Mouse (Mus musculus) heart, postnatal 25 days (tissue): ENCODE measurements around the gene 9430097D07Rik. TPM values are rescaled to one million over a fixed set of nuclear protein-coding genes. Genes with fewer than 3 reads are reported as not detected.

Source experiments
- DNase-seq: peaks from one replicate; pipeline ENCODE4 v3.0.0; 2022; ENCODE audit warnings: low spot score
- intact Hi-C: fragments of 180-260 bp; cut with DNase I; formaldehyde crosslinking; loops from one replicate; pipeline ENCODE4 v1.15.1; 2025
- total RNA-seq, 2 experiments: library from RNA; stranded (reverse); gene quantifications; 2 replicates each; pipeline ENCODE4 v1.2.3; 2021

9430097D07Rik gene
- total RNA-seq, 2 experiments from 2014 or later, result not detected

GRCm38 (mm10) chr2:32598506-32598905 lies 23.0 kb upstream of the 9430097D07Rik start:
- no peak for DNase-seq

GRCm38 (mm10) chr2:32597699-32598098 lies 22.2 kb upstream of the 9430097D07Rik start:
- DNase-seq, result no peak
- intact Hi-C loops, result no loop called here

More at GRCm38 (mm10) chr2:32598506-32598905, 23.0 kb upstream of the 9430097D07Rik start:
- intact Hi-C loops, result no loop called here

- DNase-seq, result no peak
- intact Hi-C loops, result no loop called here
Observed at GRCm38 (mm10) chr2:32597248-32597647, 21.8 kb upstream of the 9430097D07Rik start.

GRCm38 (mm10) chr2:32596725-32597124 lies 21.2 kb upstream of the 9430097D07Rik start:
- no peak for DNase-seq
- intact Hi-C loops, result no loop called here

- DNase-seq, result no peak
- intact Hi-C loops, result no loop called here
Observed at GRCm38 (mm10) chr2:32591249-32591648, 15.8 kb upstream of the 9430097D07Rik start.

- intact Hi-C loops, result no loop called here
- DNase-seq, result no peak
Observed at GRCm38 (mm10) chr2:32590224-32590623, 14.7 kb upstream of the 9430097D07Rik start.

- intact Hi-C loops, result no loop called here
- peak; percentile 48 for DNase-seq
Observed at GRCm38 (mm10) chr2:32589213-32589795, 13.8 kb upstream of the 9430097D07Rik start.

- intact Hi-C loops, result no loop called here
- DNase-seq, result peak; percentile 48
Observed at GRCm38 (mm10) chr2:32587731-32588321, 12.3 kb upstream of the 9430097D07Rik start.

GRCm38 (mm10) chr2:32586871-32587351 lies 11.4 kb upstream of the 9430097D07Rik start, which contains the start of gene St6galnac4:
St6galnac4 (plus strand) TSS chr2:32587095.
- intact Hi-C loops, result loop anchor here (1.0 kb wide), 1 partner anchor 17 kb away; no protein-coding TSS in a partner anchor
- peak; percentile 86 for DNase-seq

- intact Hi-C loops, result no loop called here
Observed at GRCm38 (mm10) chr2:32585149-32585714, 9.7 kb upstream of the 9430097D07Rik start.

GRCm38 (mm10) chr2:32582830-32583799 lies 7.6 kb upstream of the 9430097D07Rik start:
- intact Hi-C loops, result loop anchor here (1.0 to 5.0 kb wide), 3 partner anchors 19 to 106 kb away; no protein-coding TSS in a partner anchor

More at GRCm38 (mm10) chr2:32585149-32585714, 9.7 kb upstream of the 9430097D07Rik start:
- DNase-seq, result no peak

GRCm38 (mm10) chr2:32581450-32582095 lies 6.1 kb upstream of the 9430097D07Rik start:
- DNase-seq, result no peak
- intact Hi-C loops, result loop anchor here (2.0 to 5.0 kb wide), 2 partner anchors 36 to 107 kb away; no protein-coding TSS in a partner anchor

More at GRCm38 (mm10) chr2:32582830-32583799, 7.6 kb upstream of the 9430097D07Rik start:
- DNase-seq, result peak; percentile 66

- intact Hi-C loops, result no loop called here
- DNase-seq, result no peak
Observed at GRCm38 (mm10) chr2:32578146-32579046, 2.9 kb upstream of the 9430097D07Rik start.

GRCm38 (mm10) chr2:32576532-32576931 lies 1.0 kb upstream of the 9430097D07Rik start:
- intact Hi-C loops, result no loop called here
- DNase-seq, result no peak

- intact Hi-C loops, result no loop called here
- no peak for DNase-seq
Observed at GRCm38 (mm10) chr2:32574901-32575585, 441 bp downstream of the 9430097D07Rik start.

GRCm38 (mm10) chr2:32574497-32574896 lies 987 bp downstream of the 9430097D07Rik start, which contains the start of gene Pip5kl1:
Pip5kl1 (plus strand) TSS chr2:32574797.
- intact Hi-C loops, result no loop called here
- DNase-seq, result no peak

GRCm38 (mm10) chr2:32572196-32572595 lies 3.3 kb downstream of the 9430097D07Rik start:
- intact Hi-C loops, result no loop called here
- DNase-seq, result no peak
